Mouse (Mus musculus): ENCODE measurements at regions not wholly inside any gene's neighbourhood (a gene's known extent, or its start where the extent isn't known, plus 50 kb on each side); places are given as distances from the start of the nearest gene placed in this dataset.
A peak's percentile ranks its signal among the peaks of the same experiment; 100 is the strongest.
"Not testable (repeated sequence)": the region's sequence is repeated elsewhere in the genome, so short reads cannot be mapped to it uniquely, and the experiment has no call there.

DNA sequence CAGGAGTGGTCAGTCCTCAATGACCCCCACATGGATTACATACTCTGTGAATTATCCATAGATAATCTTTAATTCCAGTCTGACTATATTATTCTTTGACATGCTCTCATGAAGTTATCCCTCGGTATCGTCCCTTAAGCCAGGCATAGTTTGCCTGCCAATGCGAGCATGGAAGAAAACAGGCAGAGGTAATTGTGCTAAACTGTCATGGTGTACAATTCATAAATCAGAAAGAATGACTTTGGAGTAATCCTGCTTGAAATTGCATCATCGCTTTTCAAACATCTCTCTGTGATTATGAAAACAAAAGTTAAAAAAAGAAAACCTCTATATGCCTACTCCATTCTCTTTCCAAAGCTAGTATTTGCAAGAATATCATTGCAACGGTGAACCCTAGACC, 307.9 kb upstream of the Ubash3b start:
- no peak for ATAC-seq (ENCODE audit: insufficient number of reproducible peaks, low FRiP score, low TSS enrichment)

- ATAC-seq (ENCODE audit: insufficient number of reproducible peaks, low FRiP score, low TSS enrichment) = peak; percentile 56; the same call in 1 of the 2 replicates
These were observed 302.7 kb upstream of the Ubash3b start for GRCm38 (mm10) chr9:41464057-41464685.

DNA sequence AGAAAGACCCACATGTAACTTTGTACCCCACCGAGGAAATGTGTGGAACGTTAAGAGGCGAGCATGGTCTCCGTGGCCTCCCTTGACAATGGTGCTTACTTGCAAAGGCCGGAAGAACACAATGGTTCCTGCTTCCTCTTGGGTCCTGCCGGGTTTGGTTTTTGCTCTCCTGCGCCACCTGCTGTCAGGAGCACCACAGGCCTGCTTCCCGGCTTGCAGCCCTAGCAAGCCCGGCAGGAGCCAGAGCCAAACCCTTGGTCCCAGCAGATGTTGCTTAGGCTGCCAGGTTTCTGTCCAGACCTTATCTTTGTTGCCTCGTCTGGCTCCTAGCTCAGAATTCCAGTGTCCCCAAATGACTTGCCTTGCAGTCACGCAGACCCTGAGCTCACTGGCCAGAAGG, 300.2 kb upstream of the Ubash3b start:
- peak; percentile 64 for ATAC-seq (ENCODE audit: insufficient number of reproducible peaks, low FRiP score, low TSS enrichment)

DNA sequence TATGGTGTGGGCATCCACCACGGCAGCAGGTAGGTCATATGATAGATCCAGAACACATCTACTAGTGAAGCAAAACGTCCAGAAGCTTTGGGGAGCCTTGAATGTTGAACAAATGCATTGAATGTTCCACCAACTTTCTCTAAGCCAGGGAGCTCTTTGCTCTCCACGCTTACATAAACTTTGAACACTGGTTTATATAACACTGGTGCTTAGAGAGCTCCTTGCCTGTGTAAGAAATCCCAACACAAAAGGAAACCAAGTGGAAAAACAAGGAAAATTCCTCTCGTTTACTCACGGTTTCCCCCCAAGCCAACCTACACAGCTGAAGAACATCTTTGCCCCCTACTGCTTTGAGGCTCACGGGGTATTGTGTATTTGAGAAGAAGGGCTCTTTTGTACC, 299.2 kb upstream of the Ubash3b start:
- ATAC-seq (ENCODE audit: insufficient number of reproducible peaks, low FRiP score, low TSS enrichment) = no peak

DNA sequence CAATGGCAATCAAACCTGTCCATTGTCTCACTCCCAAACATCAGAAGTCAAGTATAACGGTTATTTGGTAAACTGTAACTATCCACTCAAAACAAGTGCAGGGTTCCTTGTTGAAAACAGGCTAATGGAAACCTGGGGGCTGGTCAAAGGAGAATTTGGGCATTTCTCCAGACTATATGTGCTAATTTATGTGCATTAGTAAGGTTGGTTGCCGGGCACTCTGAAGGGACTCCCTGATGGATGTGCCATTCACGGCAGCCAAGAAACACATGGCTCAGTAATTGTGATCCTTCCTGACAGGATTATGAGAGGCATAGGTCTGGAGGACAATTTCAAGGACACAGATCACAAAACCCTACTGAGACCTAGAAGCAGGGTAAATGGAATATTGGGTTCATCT, 295.5 kb upstream of the Ubash3b start:
- no peak for ATAC-seq (ENCODE audit: insufficient number of reproducible peaks, low FRiP score, low TSS enrichment)

DNA sequence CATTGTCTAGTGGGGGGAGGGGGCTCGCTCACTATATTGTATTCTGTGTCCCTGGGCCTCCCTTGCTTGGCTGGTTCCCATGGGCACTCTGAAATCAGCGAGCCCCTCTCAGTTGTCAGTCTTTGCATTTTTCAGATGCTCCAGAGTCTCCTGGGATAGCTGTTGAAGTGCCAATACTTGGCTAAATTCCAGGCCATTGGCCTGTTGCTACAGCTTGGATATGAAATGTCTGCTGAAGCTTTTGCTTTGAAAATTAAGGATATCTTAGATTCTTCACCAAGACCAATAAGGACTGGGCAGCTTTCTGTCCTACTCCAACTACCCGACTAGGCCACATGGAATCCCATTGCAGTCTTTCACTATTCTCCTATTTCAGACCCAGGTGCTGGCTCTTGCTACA, 290.2 kb upstream of the Ubash3b start:
- ATAC-seq (ENCODE audit: insufficient number of reproducible peaks, low FRiP score, low TSS enrichment) = no peak

DNA sequence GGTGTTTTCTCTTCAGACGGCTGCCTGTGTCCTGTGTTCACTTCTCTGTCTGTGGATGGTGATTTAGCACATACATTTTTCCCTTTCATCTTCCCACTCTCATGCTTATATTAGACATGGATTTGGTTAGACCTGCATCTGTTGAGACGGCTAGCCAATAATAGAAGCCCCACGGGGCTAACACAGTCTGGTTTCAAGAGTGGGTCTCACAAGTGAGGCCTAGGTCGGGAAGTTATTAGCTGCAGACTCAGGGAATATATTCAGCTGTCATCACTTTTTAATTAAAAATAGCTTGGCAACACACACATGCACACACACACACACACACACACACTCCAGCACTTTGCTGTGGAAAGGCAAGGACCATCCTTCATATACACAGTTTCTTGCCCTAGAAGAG, 287.7 kb upstream of the Ubash3b start:
- no peak for ATAC-seq (ENCODE audit: insufficient number of reproducible peaks, low FRiP score, low TSS enrichment)

DNA sequence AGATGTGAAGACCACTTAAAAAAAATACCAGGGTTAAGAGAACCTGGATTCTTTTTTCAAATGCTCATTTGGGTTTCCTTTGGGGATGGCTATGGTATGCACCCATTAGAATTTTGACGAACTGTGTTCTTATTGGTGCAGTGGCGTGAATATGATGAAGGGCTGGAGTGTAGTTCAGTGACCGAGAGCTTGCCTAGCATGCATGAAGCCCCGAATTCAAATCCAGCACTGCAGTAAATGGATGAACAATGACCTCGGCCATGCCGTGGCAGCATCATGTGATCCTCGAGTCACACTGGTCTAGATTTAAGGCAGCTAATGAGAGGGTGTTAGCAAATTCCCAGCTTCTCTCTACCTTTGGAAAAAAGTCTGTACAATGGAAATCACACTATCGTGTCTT, 286.4 kb upstream of the Ubash3b start:
- ATAC-seq (ENCODE audit: insufficient number of reproducible peaks, low FRiP score, low TSS enrichment) = no peak

GRCm38 (mm10) chr9:41447211-41447875, 285.8 kb upstream of the Ubash3b start:
- ATAC-seq (ENCODE audit: insufficient number of reproducible peaks, low FRiP score, low TSS enrichment) = no peak

DNA sequence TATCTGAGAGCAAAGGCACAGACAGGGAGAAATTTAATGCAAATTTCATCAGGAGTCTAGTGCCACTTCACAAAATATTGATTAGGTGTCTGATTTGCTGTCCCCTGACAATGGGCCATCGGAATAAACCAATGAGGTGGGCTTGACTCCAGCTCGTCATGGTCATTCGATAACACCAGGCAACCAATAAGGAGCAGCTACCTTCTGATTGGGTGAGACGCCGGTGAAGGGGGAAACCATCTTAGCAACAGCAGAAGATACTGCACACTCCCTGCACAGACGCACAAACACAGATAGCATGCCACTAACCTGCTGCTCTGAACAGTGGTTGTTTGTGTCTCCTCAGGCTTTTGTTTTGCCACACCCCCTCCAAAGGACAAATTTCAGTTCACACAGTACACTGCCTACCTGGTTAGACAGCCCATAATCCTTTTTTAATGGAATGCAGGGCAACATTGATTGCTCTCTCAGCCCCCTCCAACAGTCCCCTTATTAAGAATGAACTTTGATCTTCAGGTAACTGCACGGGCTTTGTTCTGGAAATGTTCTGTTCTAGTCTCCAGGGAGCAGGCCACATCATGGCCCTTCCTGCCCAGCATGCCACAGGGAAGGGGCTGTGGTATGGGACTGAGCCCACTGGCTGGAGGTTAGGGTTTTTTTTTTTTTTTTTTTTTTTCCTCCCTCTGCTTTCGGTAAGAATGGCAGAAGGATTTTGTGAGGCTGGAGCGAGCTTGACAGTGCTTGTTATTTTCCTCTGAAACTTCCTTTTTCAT, 285.1 kb upstream of the Ubash3b start:
- ATAC-seq (ENCODE audit: insufficient number of reproducible peaks, low FRiP score, low TSS enrichment) = no peak

DNA sequence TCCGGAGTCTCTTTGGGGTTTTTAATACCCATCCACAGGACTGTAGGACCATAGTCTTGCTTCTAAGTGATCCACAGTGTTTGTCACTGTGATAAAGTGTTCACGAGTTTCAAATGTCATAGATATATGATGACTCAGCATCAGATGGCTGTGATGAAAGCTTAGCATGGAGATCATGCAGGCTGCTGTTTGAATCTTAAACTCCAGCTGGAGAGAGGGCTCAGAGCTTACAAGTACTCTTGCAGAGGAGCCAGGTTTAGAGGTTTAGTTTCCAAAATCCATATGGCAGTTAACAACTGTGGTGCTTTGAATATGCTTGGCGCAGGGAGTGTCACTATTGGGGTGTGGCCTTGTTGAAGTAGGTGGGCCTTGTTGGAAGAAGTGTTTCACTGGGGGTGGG, 280.9 kb upstream of the Ubash3b start:
- no peak for ATAC-seq (ENCODE audit: insufficient number of reproducible peaks, low FRiP score, low TSS enrichment)

- peak; percentile 79 for ATAC-seq (ENCODE audit: insufficient number of reproducible peaks, low FRiP score, low TSS enrichment)
These were observed 278.5 kb upstream of the Ubash3b start for GRCm38 (mm10) chr9:41439979-41440378.

DNA sequence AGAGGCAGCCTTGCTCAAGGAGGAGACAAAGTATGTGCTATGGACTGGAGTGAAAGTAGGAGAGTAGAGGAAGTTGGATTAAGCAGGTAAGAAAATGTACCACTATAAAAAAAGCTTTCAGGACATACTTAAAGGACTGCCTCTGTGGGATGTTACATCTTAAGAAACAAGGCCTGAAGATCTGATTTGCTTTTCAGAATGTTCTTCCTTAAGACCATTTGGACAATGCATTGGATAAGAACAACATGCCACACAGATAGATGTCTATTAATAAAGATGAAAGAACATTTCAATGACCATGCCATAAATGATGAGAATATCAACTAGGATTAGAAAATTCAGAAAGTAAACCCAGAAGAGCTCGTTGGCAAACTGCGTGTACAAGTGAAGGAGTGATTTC, 276.6 kb upstream of the Ubash3b start:
- ATAC-seq (ENCODE audit: insufficient number of reproducible peaks, low FRiP score, low TSS enrichment) = no peak

GRCm38 (mm10) chr9:41430391-41431343, 269.2 kb upstream of the Ubash3b start:
- ATAC-seq (ENCODE audit: insufficient number of reproducible peaks, low FRiP score, low TSS enrichment) = no peak

GRCm38 (mm10) chr9:41429711-41430390, 268.4 kb upstream of the Ubash3b start:
- no peak for ATAC-seq (ENCODE audit: insufficient number of reproducible peaks, low FRiP score, low TSS enrichment)

- ATAC-seq (ENCODE audit: insufficient number of reproducible peaks, low FRiP score, low TSS enrichment) = no peak
These were observed 267.7 kb upstream of the Ubash3b start for GRCm38 (mm10) chr9:41429236-41429635.

DNA sequence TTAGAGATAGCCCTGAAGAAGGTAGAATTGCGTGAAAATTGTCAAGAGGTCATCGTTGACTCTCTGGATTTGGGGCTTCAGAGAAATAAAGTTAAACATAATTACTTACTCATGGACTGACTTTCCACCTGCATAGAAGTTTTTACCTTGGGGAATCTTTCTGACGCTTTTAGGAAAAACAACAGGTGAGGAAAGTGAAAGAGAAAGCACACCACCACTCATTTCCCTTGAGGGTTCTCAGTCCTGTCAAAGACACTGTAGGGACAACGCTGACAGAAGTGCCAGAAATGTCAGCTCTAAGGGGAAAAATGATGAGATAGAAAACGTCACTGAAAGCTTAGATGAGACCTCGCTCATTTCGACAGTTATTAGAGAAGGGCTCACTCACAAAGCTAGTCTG, 265.2 kb upstream of the Ubash3b start:
- ATAC-seq (ENCODE audit: insufficient number of reproducible peaks, low FRiP score, low TSS enrichment) = no peak

GRCm38 (mm10) chr9:41425225-41425624, 263.7 kb upstream of the Ubash3b start:
- ATAC-seq (ENCODE audit: insufficient number of reproducible peaks, low FRiP score, low TSS enrichment) = no peak

DNA sequence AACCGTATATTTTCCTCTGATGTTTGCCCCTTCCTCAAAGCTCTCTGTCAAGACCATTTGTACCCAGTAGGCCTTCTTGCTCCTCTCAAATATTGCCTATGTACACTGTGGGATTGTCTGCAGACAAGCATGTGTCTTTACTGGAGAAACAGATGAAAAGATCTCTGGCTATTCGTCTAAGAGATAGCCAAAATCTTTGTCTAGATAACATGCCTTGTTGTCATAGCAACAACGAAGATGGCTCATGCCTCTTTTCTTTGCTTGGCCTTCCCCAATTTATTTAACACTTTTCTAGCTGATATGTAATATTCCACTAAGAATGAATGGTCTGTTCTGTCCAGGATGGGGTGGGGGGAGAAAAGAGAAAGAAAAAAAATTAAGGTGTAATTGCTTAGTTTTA, 252.3 kb upstream of the Ubash3b start:
- ATAC-seq (ENCODE audit: insufficient number of reproducible peaks, low FRiP score, low TSS enrichment) = no peak

- ATAC-seq (ENCODE audit: insufficient number of reproducible peaks, low FRiP score, low TSS enrichment) = not testable (repeated sequence)
These were observed 251.6 kb upstream of the Ubash3b start for GRCm38 (mm10) chr9:41413091-41413490.

All from cerebellum, adult (tissue).